Mouse (Mus musculus) embryonic fibroblast, embryonic 13.5 days (primary cell): Measurements from ENCODE around the gene Fam198a. TPM values are rescaled to one million over a fixed set of nuclear protein-coding genes. Genes with fewer than 3 reads are reported as not detected.

Experiments used
- H3K27ac ChIP-seq: 2 replicates; pipeline ENCODE4 v1.5.1; 2012; ENCODE audit warnings: low read length, control low read depth, inconsistent platforms; ENCODE audit not compliant: insufficient read depth
- H3K4me1 ChIP-seq: 2 replicates; pipeline ENCODE4 v1.6.1; 2011; ENCODE audit warnings: low read length; ENCODE audit not compliant: control insufficient read depth, insufficient read depth
- H3K4me3 ChIP-seq: 2 replicates; pipeline ENCODE4 v1.5.1; 2011; ENCODE audit warnings: mild to moderate bottlenecking, control low read depth, low read length; ENCODE audit not compliant: insufficient read depth
- CTCF ChIP-seq: IDR thresholded peaks from 2 replicates; pipeline ENCODE4 v1.5.1; 2011; ENCODE audit warnings: mild to moderate bottlenecking, control low read depth, low read length, moderate library complexity, borderline replicate concordance; ENCODE audit not compliant: insufficient read depth
- POLR2A ChIP-seq: IDR thresholded peaks from 2 replicates; pipeline ENCODE4 v1.6.1; 2011; ENCODE audit warnings: low read depth, mild to moderate bottlenecking, control low read depth, low read length, moderate library complexity
- polyA plus RNA-seq: library from polyadenylated mRNA; stranded (reverse); fragments of >200 nt; gene quantifications from 2 replicates; pipeline ENCODE4 v1.2.4, GENCODE M21; 2011; ENCODE audit warnings: low read depth; ENCODE audit not compliant: missing spikeins, insufficient read length

Gene Fam198a
- polyA plus RNA-seq, 1 experiment: 0.98 TPM

DNA sequence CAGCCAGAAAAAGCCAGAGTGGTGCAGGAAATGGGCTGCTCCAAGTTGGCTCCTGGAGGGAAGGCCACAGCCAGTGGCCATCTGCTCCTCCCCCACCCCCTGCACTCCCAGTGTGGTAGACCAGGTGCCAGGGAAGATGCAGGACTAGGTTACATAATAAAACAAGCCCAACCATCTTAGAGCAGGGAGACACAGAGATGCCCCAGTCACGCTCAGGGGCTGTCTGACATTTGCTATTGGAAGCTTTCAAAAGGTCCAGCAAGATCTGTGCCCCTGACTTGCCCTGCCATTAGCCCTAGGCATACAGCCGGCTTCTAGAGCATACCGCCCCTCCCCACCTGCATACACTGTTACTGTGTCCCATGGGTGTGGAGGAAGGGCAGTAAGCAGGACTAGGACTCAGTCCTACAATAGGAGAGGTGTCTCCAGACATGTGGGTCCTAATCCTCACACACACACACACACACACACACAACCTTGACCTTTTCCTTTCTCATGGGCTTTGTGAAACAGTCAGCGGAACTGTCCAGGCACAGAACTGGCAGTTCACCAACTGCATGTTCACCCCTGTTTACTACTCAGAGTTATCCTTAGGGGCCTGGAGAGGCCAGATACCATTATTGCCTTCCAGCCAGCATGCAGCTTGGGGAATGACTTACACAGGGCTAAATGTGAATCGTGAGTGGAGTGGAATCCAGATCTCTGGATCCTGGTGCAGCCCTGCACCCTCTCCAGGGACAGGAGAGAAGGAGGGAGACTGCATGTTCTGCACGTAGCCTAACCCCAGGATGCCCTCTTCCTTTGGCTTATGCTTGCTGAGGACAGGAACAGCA lies 76.5 kb downstream of the Fam198a start:
- Histone ChIP-seq H3K4me3 (no peak overlapping the region), H3K4me1 (peaks cover 7% of the 10 kb centered on the region; the same call in 1 of the 2 replicates), H3K27ac (no peak overlapping the region)
- TF ChIP-seq CTCF: no peak
- no peak for TF ChIP-seq POLR2A

- H3K4me1 ChIP-seq: peaks cover 3% of the 10 kb centered on the region; the same call in 1 of the 2 replicates
- TF ChIP-seq CTCF (no peak), POLR2A (no peak)
- no peak overlapping the region for H3K4me3 ChIP-seq
- no peak overlapping the region for H3K27ac ChIP-seq
Measured at GRCm38 (mm10) chr9:122027914-122028745, 77.3 kb downstream of the Fam198a start.

- H3K4me1 ChIP-seq: no peaks in the 10 kb centered on the region
- no peak overlapping the region for H3K4me3 ChIP-seq
- TF ChIP-seq POLR2A: no peak
- TF ChIP-seq CTCF: no peak
- no peak overlapping the region for H3K27ac ChIP-seq
Measured at GRCm38 (mm10) chr9:122029765-122030164, 79.0 kb downstream of the Fam198a start.

Other genes with a start within 250 kb of the Fam198a start
- 9.3 and 11.2 TPM in 2 replicates for gene Sec22c, start 245.5 kb upstream of the Fam198a start, polyA plus RNA-seq
- gene Ss18l2, start 240.7 kb upstream of the Fam198a start, polyA plus RNA-seq: 46.9 and 59.7 TPM in 2 replicates
- 134 and 169 TPM in 2 replicates for gene Nktr, start 231.8 kb upstream of the Fam198a start, polyA plus RNA-seq
- 30.4 and 36.6 TPM in 2 replicates for gene Zfp651, start 191.7 kb upstream of the Fam198a start, polyA plus RNA-seq
- gene Klhl40, start 173.4 kb upstream of the Fam198a start, polyA plus RNA-seq: not detected in 2 replicates
- not detected in 2 replicates for gene Hhatl, start 158.5 kb upstream of the Fam198a start, polyA plus RNA-seq
- gene Ccdc13, start 111.5 kb upstream of the Fam198a start, polyA plus RNA-seq: not detected in 2 replicates
- 96.1 and 101 TPM in 2 replicates for gene Higd1a, start 92.6 kb upstream of the Fam198a start, polyA plus RNA-seq
- gene Ackr2, start 52.6 kb upstream of the Fam198a start, polyA plus RNA-seq: not detected in 2 replicates
- not detected in 2 replicates for gene Cyp8b1, start 34.7 kb upstream of the Fam198a start, polyA plus RNA-seq
- 6.2 and 7.6 TPM in 2 replicates for gene Pomgnt2, start 46.1 kb downstream of the Fam198a start, polyA plus RNA-seq
- gene Snrk, start 166.3 kb downstream of the Fam198a start, polyA plus RNA-seq: 48.8 and 51.2 TPM in 2 replicates